Mouse (Mus musculus) bone marrow, adult 2 months (tissue): ENCODE data around the gene Atp10b.

Source experiments
- CTCF ChIP-seq: fragments of 200-500 bp; IDR thresholded peaks from 2 replicates; pipeline ENCODE4 v1.5.1; 2011; ENCODE audit warnings: low read length, control low read depth; ENCODE audit not compliant: control insufficient read depth, insufficient read depth
- POLR2A ChIP-seq: fragments of 200-500 bp; IDR thresholded peaks from 2 replicates; pipeline ENCODE4 v1.6.1; 2011; ENCODE audit warnings: low read depth, mild to moderate bottlenecking, control low read depth, low read length, borderline replicate concordance; ENCODE audit not compliant: control insufficient read depth

DNA sequence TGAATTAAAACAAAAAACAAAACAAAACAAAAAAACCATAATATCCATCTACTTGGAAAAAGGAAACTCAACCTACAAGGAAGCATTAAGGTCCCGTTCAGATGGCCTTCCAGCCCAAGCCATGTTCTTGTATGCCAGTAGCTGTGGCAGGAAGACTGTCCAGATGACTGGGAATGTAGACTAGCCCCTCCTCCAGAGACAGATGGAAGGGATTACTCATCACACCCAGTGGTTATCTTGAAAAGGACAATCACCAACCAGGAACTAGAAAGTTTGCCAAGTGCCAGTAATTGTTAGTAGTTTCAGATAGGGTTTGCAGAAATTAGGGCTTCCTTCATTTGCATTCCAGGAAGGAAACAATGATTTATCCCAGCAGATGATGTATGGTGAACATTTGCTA lies 33.1 kb downstream of the Atp10b start:
- no peak for TF ChIP-seq POLR2A
- TF ChIP-seq CTCF, result no peak
